21 mouse cellular contexts compared by ENCODE assay signal in genomic region chr11:74957600-74957999, GRCm38 (mm10).
"Had no signal": no experiment of that assay in that cellular context is flagged by ENCODE, and none has a peak within 500 bp of the region (broad histone marks: within the 10 kb centered on the region; RNA-seq: fewer than 3 reads in every experiment).

No protein-coding gene starts in this region.

- H3K27ac ChIP-seq: heart, embryonic 10.5 days; hindbrain, embryonic 13.5 days; hindbrain, embryonic 15.5 days; hindbrain, postnatal 0 days; limb, embryonic 13.5 days; limb, embryonic 15.5 days; liver, embryonic 12.5 days; liver, embryonic 14.5 days had no signal

- ATAC-seq: forebrain, embryonic 16.5 days; hindbrain, postnatal 0 days; intestine, embryonic 16.5 days; liver, embryonic 12.5 days had no signal

- H3K4me1 ChIP-seq: heart, embryonic 10.5 days; hindbrain, embryonic 13.5 days; hindbrain, embryonic 15.5 days; limb, embryonic 15.5 days had no signal

- H3K9me3 ChIP-seq: heart, embryonic 10.5 days; heart, embryonic 12.5 days; hindbrain, embryonic 13.5 days; hindbrain, embryonic 15.5 days; limb, embryonic 13.5 days; limb, embryonic 15.5 days; liver, embryonic 12.5 days had no signal

- H3K4me3 ChIP-seq: heart, embryonic 10.5 days; heart, embryonic 12.5 days; hindbrain, embryonic 13.5 days; hindbrain, embryonic 15.5 days; limb, embryonic 13.5 days; limb, embryonic 15.5 days; liver, embryonic 12.5 days had no signal

- H3K9ac ChIP-seq: heart, embryonic 12.5 days; hindbrain, embryonic 13.5 days; hindbrain, embryonic 15.5 days; limb, embryonic 13.5 days; limb, embryonic 15.5 days; liver, embryonic 12.5 days; liver, embryonic 14.5 days had no signal

- DNase-seq: gastrocnemius, postnatal 14 days; gastrocnemius, postnatal 36 days; heart, adult 18-20 months; heart, postnatal 10 days; heart, postnatal 36 days; kidney, adult 8-10 months; layer of hippocampus, adult 9-11 months; layer of hippocampus, postnatal 36 days; left cerebral cortex, postnatal 4 days; lung, adult 18-20 months had no signal

- H3K27me3 ChIP-seq: heart, embryonic 12.5 days; hindbrain, embryonic 13.5 days; hindbrain, embryonic 15.5 days; limb, embryonic 13.5 days; limb, embryonic 15.5 days; liver, embryonic 12.5 days had no signal

- H3K4me2 ChIP-seq: heart, embryonic 12.5 days; hindbrain, embryonic 13.5 days; hindbrain, embryonic 15.5 days; limb, embryonic 13.5 days; limb, embryonic 15.5 days; liver, embryonic 12.5 days had no signal
